Mouse (Mus musculus): ENCODE results near the gene Bcl6. TPM values are rescaled to one million over a fixed set of nuclear protein-coding genes. Genes with fewer than 3 reads are reported as not detected.

Gene Bcl6
- polyA plus RNA-seq, 2 experiments, result 0.19 to 0.63 TPM

DNA sequence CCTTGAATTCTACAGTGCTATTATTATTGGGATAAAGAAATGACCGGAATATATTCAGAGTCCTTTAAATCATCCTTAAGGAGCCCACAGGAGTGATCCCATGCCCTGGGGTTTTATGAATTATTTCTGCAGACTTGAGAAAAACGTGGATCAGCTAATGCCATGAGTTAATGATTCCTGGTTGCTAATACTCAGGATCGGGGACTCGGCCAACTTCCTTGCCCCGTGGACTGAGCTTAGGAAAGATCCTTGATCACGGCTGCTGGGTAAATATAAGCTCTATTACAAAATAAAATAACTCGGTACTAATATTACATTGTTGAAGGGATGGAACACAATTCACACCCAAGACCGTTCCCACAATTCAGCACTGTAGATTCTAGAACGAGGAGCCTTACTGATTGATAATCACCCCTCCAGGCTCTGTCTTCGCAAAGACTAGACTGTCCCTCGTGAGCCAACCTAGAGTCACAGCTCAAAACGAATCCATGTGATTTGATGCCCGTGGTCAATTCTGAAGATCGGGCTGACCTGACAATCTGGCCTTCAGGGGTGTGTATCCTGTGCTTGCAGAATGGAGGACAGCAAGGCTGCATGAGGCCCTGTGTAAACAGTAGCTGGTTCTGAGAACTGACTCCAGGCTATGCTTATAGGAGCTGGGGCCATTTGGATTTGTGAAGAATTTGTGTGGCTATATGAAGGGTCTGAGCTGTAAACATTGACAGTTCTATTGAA is 3.4 kb upstream of the Bcl6 start:
- Histone ChIP-seq H3K4me1 (replicated peaks; ENCODE audit: control insufficient read depth in 2 of 2, insufficient read depth in 2 of 2, low read length in 1 of 2) (peaks cover 0 to 19% of the 10 kb centered on the region in 2 experiments; a peak in 2 of 4 replicates), H3K27ac (no peak overlapping the region), H3K27me3 (ENCODE audit: control insufficient read depth, insufficient read depth, low read length) (peaks cover 46% of the 10 kb centered on the region), H3K4me3 (ENCODE audit: insufficient read depth in 1 of 2, low read depth in 2 of 2, low read length in 2 of 2) (no peak overlapping the region), H3K36me3 (replicated peaks; ENCODE audit: control insufficient read depth, insufficient read depth, low read depth) (no peaks in the 10 kb centered on the region), H3K4me2 (ENCODE audit: low read depth) (no peak overlapping the region), H3K9ac (replicated peaks) (no peak overlapping the region), H3K9me3 (ENCODE audit: control insufficient read depth, low read length) (no peaks in the 10 kb centered on the region)
- TF ChIP-seq EP300 (IDR thresholded peaks at IDR 0.05; ENCODE audit: low read depth) (no peak), CTCF (IDR thresholded peaks at IDR 0.05; ENCODE audit: low read depth) (no peak)
- WGBS (ENCODE audit: insufficient replicate concordance), result 60% methylated on average over 14 of the region's 14 CpGs
- ATAC-seq (ENCODE audit: insufficient read depth) (no peak), DNase-seq (ENCODE audit: low read depth in 3 of 3, low spot score in 3 of 3) (no peak)

DNA sequence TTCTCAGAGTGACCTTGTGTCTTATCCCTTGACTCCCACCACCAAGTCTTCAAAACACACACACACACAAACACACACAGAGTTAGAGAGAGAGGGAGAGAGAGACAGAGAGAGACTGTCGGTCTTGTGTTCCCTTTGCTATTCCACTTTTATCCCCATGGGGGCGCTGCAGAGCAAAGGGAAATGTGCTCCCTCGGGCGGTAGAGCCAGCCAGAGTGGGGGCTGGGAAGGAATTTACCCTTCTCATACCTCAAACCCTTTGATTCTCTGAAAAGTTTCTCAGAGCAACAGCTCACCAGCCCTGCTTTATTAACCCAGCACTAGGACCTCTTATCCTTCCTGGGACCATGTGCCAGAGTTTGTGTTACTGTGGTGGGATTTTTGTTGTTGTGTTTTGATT is 2.5 kb upstream of the Bcl6 start:
- Histone ChIP-seq H3K36me3 (replicated peaks; ENCODE audit: control insufficient read depth, insufficient read depth, low read depth) (no peaks in the 10 kb centered on the region), H3K4me3 (ENCODE audit: insufficient read depth in 1 of 2, low read depth in 2 of 2, low read length in 2 of 2) (no peak overlapping the region), H3K27me3 (ENCODE audit: control insufficient read depth, insufficient read depth, low read length) (peaks cover 55% of the 10 kb centered on the region), H3K9ac (replicated peaks) (no peak overlapping the region), H3K4me1 (replicated peaks; ENCODE audit: control insufficient read depth in 2 of 2, insufficient read depth in 2 of 2, low read length in 1 of 2) (peaks cover 0 to 17% of the 10 kb centered on the region in 2 experiments; a peak in 2 of 4 replicates), H3K27ac (no peak overlapping the region), H3K4me2 (ENCODE audit: low read depth) (no peak overlapping the region; the same call in 1 of the 2 replicates), H3K9me3 (ENCODE audit: control insufficient read depth, low read length) (no peaks in the 10 kb centered on the region)
- TF ChIP-seq EP300 (IDR thresholded peaks at IDR 0.05; ENCODE audit: low read depth) (no peak), CTCF (IDR thresholded peaks at IDR 0.05; ENCODE audit: low read depth) (peak; percentile 84)
- under 1% methylated on average over 4 of the region's 4 CpGs for WGBS (ENCODE audit: insufficient replicate concordance)
- ATAC-seq (ENCODE audit: insufficient read depth) (no peak), DNase-seq (ENCODE audit: low read depth in 3 of 3, low spot score in 3 of 3) (peak in 2 of 3 experiments; percentile 42 to 47)

DNA sequence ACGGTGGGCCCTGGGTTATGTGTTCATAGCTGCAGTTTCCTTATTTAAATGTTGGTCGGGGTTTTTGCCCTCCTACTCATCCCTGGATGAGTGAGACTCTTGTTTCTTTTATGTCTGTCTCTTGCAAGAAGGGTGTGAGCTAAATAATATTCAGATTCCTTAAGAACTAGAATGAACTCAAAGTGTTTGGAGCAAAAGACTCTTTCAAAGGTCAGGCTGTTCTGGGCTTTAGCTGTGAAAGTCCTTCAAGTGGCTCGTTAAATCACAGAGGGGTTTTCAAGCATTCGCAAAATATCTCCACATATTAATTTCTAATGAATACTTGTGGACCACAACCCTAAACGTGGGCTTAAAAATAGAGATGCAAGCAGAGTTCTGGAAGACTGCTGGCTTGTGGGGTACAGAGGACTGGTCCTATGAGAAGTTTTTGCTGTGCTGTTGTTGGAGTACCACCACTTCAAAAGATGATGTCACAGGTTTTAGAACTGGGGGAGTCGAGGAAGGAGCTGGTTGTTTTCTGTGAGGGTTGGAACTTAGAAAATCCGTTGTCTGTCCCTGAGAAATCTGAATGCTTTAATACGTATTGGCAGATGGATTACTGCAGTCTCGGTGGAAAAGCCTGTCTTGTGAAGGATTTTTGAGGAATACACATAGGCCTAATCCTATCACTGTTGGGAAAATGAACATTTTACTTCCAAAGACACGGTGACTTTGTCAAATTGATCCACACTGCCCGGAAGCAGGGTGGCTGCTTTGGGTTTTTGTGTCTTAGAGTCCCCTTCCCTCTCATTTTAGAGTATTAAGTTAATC is 1.7 kb upstream of the Bcl6 start:
- H3K9ac ChIP-seq (replicated peaks), result peak overlapping the region; percentile 54; the same call in 1 of the 2 replicates
- H3K4me3 ChIP-seq (ENCODE audit: insufficient read depth in 1 of 2, low read depth in 2 of 2, low read length in 2 of 2), result peak overlapping the region in 1 of 2 experiments; percentile 61; a peak in 2 of 4 replicates
- 39% methylated on average over 11 of the region's 11 CpGs for WGBS (ENCODE audit: insufficient replicate concordance)
- ATAC-seq (ENCODE audit: insufficient read depth) (no peak), DNase-seq (ENCODE audit: low read depth in 3 of 3, low spot score in 3 of 3) (no peak)
- peak overlapping the region; percentile 81; the same call in 1 of the 2 replicates for H3K27ac ChIP-seq
- TF ChIP-seq CTCF (IDR thresholded peaks at IDR 0.05; ENCODE audit: low read depth), result no peak
- no peak for TF ChIP-seq EP300 (IDR thresholded peaks at IDR 0.05; ENCODE audit: low read depth)
- H3K9me3 ChIP-seq (ENCODE audit: control insufficient read depth, low read length), result no peaks in the 10 kb centered on the region
- H3K27me3 ChIP-seq (ENCODE audit: control insufficient read depth, insufficient read depth, low read length), result peaks cover 63% of the 10 kb centered on the region
- no peaks in the 10 kb centered on the region for H3K36me3 ChIP-seq (replicated peaks; ENCODE audit: control insufficient read depth, insufficient read depth, low read depth)
- peaks cover 0 to 14% of the 10 kb centered on the region in 2 experiments; a peak in 2 of 4 replicates for H3K4me1 ChIP-seq (replicated peaks; ENCODE audit: control insufficient read depth in 2 of 2, insufficient read depth in 2 of 2, low read length in 1 of 2)
- H3K4me2 ChIP-seq (ENCODE audit: low read depth), result peak overlapping the region; percentile 71

DNA sequence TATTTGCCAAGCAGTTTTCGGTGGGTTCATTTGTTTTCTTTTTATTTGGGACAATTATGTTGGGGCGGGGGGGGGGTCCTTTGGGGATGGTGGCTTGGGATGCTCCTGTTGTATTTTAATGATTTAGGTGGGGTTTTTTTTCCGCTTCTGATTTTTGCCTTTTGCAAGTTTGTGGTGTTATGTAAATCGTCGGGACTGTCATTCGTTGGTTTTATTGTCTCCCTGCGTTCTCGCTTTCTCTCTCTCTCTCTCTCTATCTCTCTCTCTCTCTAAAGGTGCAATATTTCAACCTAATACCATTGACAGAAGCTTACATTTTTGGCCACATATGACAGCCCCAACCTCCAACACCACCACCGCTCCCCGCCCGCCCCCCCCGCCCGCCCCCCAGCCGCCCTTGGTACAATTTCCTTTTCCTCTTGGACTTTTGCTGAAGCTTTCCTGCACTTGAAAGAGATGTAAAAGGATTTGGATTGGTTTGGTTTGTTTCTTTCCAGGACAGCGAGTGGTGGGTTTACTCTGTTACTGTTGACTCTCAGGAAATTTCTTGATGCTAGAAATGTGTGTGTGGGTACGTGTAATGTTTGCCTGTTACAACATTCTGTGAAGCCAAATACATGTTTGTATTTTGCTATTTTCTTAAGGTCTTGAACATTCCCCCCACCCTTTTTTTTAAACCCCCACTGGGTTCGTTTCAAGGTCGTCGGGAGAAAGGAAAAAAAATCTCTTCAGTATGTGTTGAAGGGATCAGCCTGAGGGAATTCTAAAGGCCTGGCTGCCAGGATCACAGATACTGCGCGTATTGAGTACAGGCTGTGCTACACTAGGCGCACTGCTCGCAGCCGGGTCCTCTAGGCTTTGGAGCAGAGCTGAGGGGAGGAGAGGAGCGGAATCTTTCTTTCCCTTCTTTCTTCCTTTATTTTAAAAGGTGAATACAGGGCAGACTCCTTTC is 833 bp upstream of the Bcl6 start:
- TF ChIP-seq EP300 (IDR thresholded peaks at IDR 0.05; ENCODE audit: low read depth) (no peak), CTCF (IDR thresholded peaks at IDR 0.05; ENCODE audit: low read depth) (no peak)
- peaks cover 72% of the 10 kb centered on the region for H3K27me3 ChIP-seq (ENCODE audit: control insufficient read depth, insufficient read depth, low read length)
- H3K36me3 ChIP-seq (replicated peaks; ENCODE audit: control insufficient read depth, insufficient read depth, low read depth), result no peaks in the 10 kb centered on the region
- H3K9me3 ChIP-seq (ENCODE audit: control insufficient read depth, low read length), result no peaks in the 10 kb centered on the region
- peak overlapping the region; percentile 71 for H3K4me2 ChIP-seq (ENCODE audit: low read depth)
- H3K9ac ChIP-seq (replicated peaks), result peak overlapping the region; percentile 54
- H3K4me3 ChIP-seq (ENCODE audit: insufficient read depth in 1 of 2, low read depth in 2 of 2, low read length in 2 of 2), result peak overlapping the region; percentile 61 to 81
- H3K27ac ChIP-seq, result peak overlapping the region; percentile 81
- 11% methylated on average over 25 of the region's 25 CpGs for WGBS (ENCODE audit: insufficient replicate concordance)
- no peak for DNase-seq (ENCODE audit: low read depth in 3 of 3, low spot score in 3 of 3)
- peaks cover 0 to 11% of the 10 kb centered on the region in 2 experiments; a peak in 2 of 4 replicates for H3K4me1 ChIP-seq (replicated peaks; ENCODE audit: control insufficient read depth in 2 of 2, insufficient read depth in 2 of 2, low read length in 1 of 2)
- no peak for ATAC-seq (ENCODE audit: insufficient read depth)

Measured in liver, embryonic 14.5 days (tissue).